Mouse (Mus musculus) embryonic facial prominence, embryonic 10.5 days (tissue): ENCODE data around the gene Fcer1a. TPM values are rescaled to one million over a fixed set of nuclear protein-coding genes. Genes with fewer than 3 reads are reported as not detected.
"Not testable (repeated sequence)": the region's sequence is repeated elsewhere in the genome, so short reads cannot be mapped to it uniquely, and the experiment has no call there.

Source experiments
- DNase-seq: peaks from one replicate; pipeline ENCODE4 v3.0.0-alpha.2; 2017; ENCODE audit warnings: low spot score
- H3K27ac ChIP-seq: fragments of 300-500 bp; sonication (generic); replicated peaks from 2 replicates; pipeline ENCODE4 v1.5.1; 2016; ENCODE audit warnings: mild to moderate bottlenecking
- H3K27me3 ChIP-seq: fragments of 300-500 bp; sonication (generic); replicated peaks from 2 replicates; pipeline ENCODE4 v1.6.1; 2016; ENCODE audit warnings: low read depth, mild to moderate bottlenecking; ENCODE audit not compliant: poor library complexity, severe bottlenecking
- H3K36me3 ChIP-seq: fragments of 300-500 bp; sonication (generic); replicated peaks from 2 replicates; pipeline ENCODE4 v1.6.1; 2016; ENCODE audit warnings: mild to moderate bottlenecking, moderate library complexity
- H3K4me1 ChIP-seq: fragments of 300-500 bp; sonication (generic); 2 replicates; pipeline ENCODE4 v1.6.1; 2016
- H3K4me3 ChIP-seq: fragments of 300-500 bp; sonication (generic); 2 replicates; pipeline ENCODE4 v1.5.1; 2016; ENCODE audit warnings: mild to moderate bottlenecking, moderate library complexity
- H3K9me3 ChIP-seq: fragments of 300-500 bp; sonication (generic); 2 replicates; pipeline ENCODE4 v1.6.1; 2016; ENCODE audit warnings: mild to moderate bottlenecking
- WGBS: fragments of 180-500 bp; shearing (Covaris S2); methylation state at CpG from one replicate; pipeline ENCODE4 v1.1.7; 2016; 5-methylcytosine and 5-hydroxymethylcytosine counted together
- polyA plus RNA-seq: library from polyadenylated mRNA; unstranded; fragments of >200 nt; fragmentation: Nextera tagmentation; extraction: Ambion mirVana; gene quantifications from 2 replicates; pipeline ENCODE4 v1.2.1, GENCODE M21; 2016

The Fcer1a gene
- polyA plus RNA-seq = not detected in 2 replicates

DNA sequence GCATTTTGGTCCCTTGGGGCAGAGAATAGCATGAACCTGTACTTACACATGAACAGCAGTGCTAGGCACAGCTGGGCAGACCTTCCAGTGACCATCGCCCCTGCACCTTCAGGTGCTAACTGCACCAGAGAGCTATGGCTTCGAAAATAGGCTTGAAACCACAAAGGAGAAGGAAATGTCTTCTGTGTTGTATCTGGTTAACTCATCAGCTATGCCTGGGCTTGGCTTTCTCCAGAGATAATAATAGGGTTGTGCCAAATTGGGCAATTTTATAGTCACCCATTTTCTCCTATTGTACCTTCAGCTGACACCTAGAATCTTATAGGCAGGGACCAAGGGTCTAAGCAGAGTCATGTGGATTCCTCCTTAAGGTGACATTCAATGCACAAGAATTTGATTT is at the start of gene Fcer1a:
TSS of gene Fcer1a (minus strand) at position 134 of the 400 bp plus-strand sequence.
- no peak for DNase-seq
- no peak within 1 kb of the TSS for H3K4me3 ChIP-seq
- H3K9me3 ChIP-seq = no peaks in the 10 kb centered on the region
- no peak within 1 kb of the TSS for H3K27ac ChIP-seq
- 73% methylated on average over 2 of the region's 2 CpGs for WGBS
- no peaks in the 10 kb centered on the region for H3K27me3 ChIP-seq
- H3K36me3 ChIP-seq = no peaks in the 10 kb centered on the region
- no peaks in the 10 kb centered on the region for H3K4me1 ChIP-seq

DNA sequence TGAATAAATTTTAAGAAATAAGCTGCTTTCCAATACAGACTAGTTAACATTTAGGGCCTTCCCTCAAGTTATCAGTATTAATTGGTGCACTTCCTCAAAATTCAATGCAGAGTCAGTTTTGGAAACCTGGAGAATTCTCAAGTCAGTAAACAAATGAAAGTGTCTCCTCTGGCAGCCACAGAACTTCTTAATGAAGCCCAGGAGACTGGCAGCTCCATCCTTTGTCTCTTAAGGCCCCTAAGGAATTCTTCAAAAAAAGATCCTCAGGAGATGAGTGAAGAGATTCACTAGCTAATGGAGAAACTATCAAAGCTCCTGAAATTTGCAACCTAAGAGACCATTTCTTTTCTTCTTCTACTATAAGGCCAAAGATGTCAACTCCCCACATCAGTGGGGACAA is 38.7 kb upstream of the Fcer1a start, which contains the start of gene Olfr418:
TSS of gene Olfr418 (plus strand) at position 301 of the 400 bp plus-strand sequence.
- Histone ChIP-seq H3K36me3 (no peaks in the 10 kb centered on the region), H3K27me3 (no peaks in the 10 kb centered on the region), H3K27ac (no peak within 1 kb of the TSS), H3K4me3 (no peak within 1 kb of the TSS), H3K4me1 (no peaks in the 10 kb centered on the region), H3K9me3 (no peaks in the 10 kb centered on the region)
- no peak for DNase-seq

GRCm38 (mm10) chr1:173249888-173250287 is 22.9 kb upstream of the Fcer1a start:
- H3K27ac ChIP-seq = no peak overlapping the region
- no peaks in the 10 kb centered on the region for H3K27me3 ChIP-seq
- DNase-seq = no peak
- H3K4me1 ChIP-seq = no peaks in the 10 kb centered on the region
- H3K9me3 ChIP-seq = no peaks in the 10 kb centered on the region
- no peaks in the 10 kb centered on the region for H3K36me3 ChIP-seq
- 93% methylated on average over 3 of the region's 3 CpGs for WGBS
- H3K4me3 ChIP-seq = no peak overlapping the region

- 87% methylated on average over 1 of the region's 1 CpGs for WGBS
- H3K27me3 ChIP-seq, DNase-seq, H3K36me3 ChIP-seq, H3K4me1 ChIP-seq, H3K9me3 ChIP-seq, H3K4me3 ChIP-seq, H3K27ac ChIP-seq: not testable (repeated sequence)
Observed at GRCm38 (mm10) chr1:173237004-173237403, 10.0 kb upstream of the Fcer1a start.

- WGBS = 89% methylated on average over 3 of the region's 3 CpGs
- Histone ChIP-seq H3K4me3 (no peak overlapping the region), H3K36me3 (no peaks in the 10 kb centered on the region), H3K27ac (no peak overlapping the region), H3K27me3 (no peaks in the 10 kb centered on the region), H3K9me3 (no peaks in the 10 kb centered on the region), H3K4me1 (no peaks in the 10 kb centered on the region)
- no peak for DNase-seq
Observed at GRCm38 (mm10) chr1:173216481-173216880, 10.5 kb downstream of the Fcer1a start.

GRCm38 (mm10) chr1:173212092-173212491 is 14.9 kb downstream of the Fcer1a start, which contains the start of gene Olfr1404:
TSS of gene Olfr1404 (plus strand) at chr1:173212392.
- Histone ChIP-seq H3K27me3 (no peaks in the 10 kb centered on the region), H3K27ac (no peak within 1 kb of the TSS), H3K4me1 (no peaks in the 10 kb centered on the region), H3K36me3 (no peaks in the 10 kb centered on the region), H3K9me3 (no peaks in the 10 kb centered on the region), H3K4me3 (no peak within 1 kb of the TSS)
- no peak for DNase-seq
- WGBS = 82% methylated on average over 5 of the region's 5 CpGs

DNA sequence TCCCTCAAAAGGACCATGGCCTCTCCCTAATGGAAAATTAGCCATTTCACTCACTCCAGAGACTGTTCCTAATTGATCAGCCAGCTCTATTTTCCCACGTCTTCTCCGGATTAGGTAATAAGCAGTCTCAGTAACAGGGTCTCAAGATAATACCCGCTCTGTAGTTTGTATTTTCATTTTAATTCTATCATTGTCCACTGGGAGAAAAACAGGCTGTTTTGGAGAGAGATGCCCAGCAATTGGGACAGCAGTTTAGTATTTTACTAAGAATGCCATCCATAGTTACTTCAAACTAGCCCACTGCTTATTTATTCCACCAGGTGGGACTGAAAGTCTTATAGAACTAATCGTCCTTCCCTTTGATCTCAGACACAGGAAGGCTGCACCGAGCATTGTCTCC is 29.5 kb downstream of the Fcer1a start, which contains the start of gene Olfr218:
TSS of gene Olfr218 (plus strand) at position 301 of the 400 bp plus-strand sequence.
- Histone ChIP-seq H3K27me3 (no peaks in the 10 kb centered on the region), H3K4me1 (no peaks in the 10 kb centered on the region), H3K27ac (no peak within 1 kb of the TSS), H3K36me3 (no peaks in the 10 kb centered on the region), H3K9me3 (no peaks in the 10 kb centered on the region), H3K4me3 (no peak within 1 kb of the TSS)
- no peak for DNase-seq
- WGBS = 76% methylated on average over 5 of the region's 5 CpGs

DNA sequence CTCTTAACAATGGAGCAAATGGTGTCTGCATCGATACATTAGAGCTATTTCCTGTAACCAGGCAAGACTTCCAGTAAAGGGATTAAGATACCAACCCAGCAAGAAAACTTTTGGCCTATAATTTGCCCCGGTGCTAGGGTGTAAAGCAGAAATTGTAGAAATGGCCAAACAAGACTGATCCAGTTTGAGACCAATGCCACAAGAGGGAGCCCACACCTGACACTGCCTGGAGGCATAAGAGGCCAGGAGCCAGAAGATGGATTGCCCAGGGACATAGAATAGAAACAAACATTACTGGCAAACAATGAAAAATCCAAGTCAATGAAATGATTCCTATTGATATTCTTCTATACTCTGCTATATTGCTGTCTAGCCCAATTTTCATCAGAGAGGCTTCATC is 30.7 kb downstream of the Fcer1a start:
- DNase-seq = no peak
- Histone ChIP-seq H3K27me3 (no peaks in the 10 kb centered on the region), H3K4me1 (no peaks in the 10 kb centered on the region), H3K4me3 (no peak overlapping the region), H3K9me3 (no peaks in the 10 kb centered on the region), H3K27ac (no peak overlapping the region), H3K36me3 (no peaks in the 10 kb centered on the region)
- 77% methylated on average over 2 of the region's 2 CpGs for WGBS

DNA sequence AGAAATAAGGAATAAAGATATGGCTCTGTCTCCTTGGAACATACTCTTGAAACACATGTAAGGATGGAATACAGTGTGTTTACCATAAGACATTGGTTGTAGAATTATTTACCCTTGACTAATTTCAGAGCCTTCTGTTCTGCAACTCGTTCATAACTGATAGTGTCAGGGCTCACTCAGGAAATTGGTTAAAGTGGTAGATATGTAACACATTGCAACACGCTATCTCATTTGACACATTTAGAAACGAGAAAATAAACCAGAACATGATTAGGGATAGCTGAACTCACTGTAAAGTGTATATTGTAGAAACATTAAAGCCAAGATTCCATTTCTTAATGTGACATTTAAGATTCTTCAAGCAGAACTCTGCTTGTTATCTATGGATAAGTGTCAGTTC is 35.0 kb downstream of the Fcer1a start:
- H3K9me3 ChIP-seq = no peaks in the 10 kb centered on the region
- no peak overlapping the region for H3K4me3 ChIP-seq
- H3K27ac ChIP-seq = no peak overlapping the region
- 82% methylated on average over 3 of the region's 3 CpGs for WGBS
- no peaks in the 10 kb centered on the region for H3K27me3 ChIP-seq
- no peaks in the 10 kb centered on the region for H3K4me1 ChIP-seq
- H3K36me3 ChIP-seq = no peaks in the 10 kb centered on the region
- DNase-seq = no peak

GRCm38 (mm10) chr1:173190540-173190939 is 36.5 kb downstream of the Fcer1a start, which contains the start of gene Olfr1406:
TSS of gene Olfr1406 (minus strand) at chr1:173190640.
- H3K4me1 ChIP-seq = no peaks in the 10 kb centered on the region
- H3K9me3 ChIP-seq = no peaks in the 10 kb centered on the region
- H3K4me3 ChIP-seq = no peak within 1 kb of the TSS
- H3K27ac ChIP-seq = no peak within 1 kb of the TSS
- no peaks in the 10 kb centered on the region for H3K27me3 ChIP-seq
- 65% methylated on average over 3 of the region's 3 CpGs for WGBS
- no peaks in the 10 kb centered on the region for H3K36me3 ChIP-seq
- no peak for DNase-seq

DNA sequence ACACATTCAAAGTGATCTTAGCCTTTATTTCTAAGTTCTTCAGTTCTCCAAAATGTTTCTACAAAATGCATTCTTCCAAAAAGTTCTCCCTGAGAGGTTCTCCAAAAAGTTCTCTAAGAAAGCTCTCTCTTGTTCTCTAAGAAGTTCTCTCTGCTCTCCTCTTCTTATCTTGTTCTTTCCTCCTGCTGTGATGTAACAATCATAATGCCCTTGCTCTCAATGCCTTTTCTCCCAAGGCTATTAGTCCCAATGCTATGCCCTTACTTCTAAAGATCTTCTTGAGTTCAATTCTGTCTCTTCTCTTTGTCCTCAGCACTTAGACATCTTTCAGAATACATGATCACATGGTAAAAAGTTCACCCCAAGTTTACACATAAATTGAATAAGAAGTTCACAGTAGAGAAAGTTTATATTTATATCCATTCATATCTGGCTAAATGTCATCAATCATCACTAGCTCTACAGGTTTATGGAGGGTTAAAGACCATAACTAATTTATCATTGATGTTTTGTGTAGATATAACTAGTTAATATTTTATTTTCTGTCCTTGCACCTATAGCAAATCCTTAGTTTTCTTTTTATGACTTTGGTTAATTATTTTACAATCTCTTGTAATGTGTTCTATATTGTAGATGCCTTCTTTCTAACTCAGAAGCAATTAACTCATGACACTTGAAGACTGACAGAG is 52.7 kb downstream of the Fcer1a start:
- Histone ChIP-seq H3K27ac (no peak overlapping the region), H3K4me3 (no peak overlapping the region), H3K36me3 (no peaks in the 10 kb centered on the region), H3K9me3 (no peaks in the 10 kb centered on the region), H3K4me1 (no peaks in the 10 kb centered on the region), H3K27me3 (no peaks in the 10 kb centered on the region)
- no peak for DNase-seq
